Mouse (Mus musculus): ENCODE data around the gene Gnat2. TPM values are rescaled to one million over a fixed set of nuclear protein-coding genes. Genes with fewer than 3 reads are reported as not detected.

Gene Gnat2
- total RNA-seq, 1 experiment from 2014 or later, result 3.8 TPM

- no peak for ATAC-seq (replicated peaks in 1 of 2; ENCODE audit: insufficient read depth in 1 of 2, low FRiP score in 2 of 2, low TSS enrichment in 1 of 2, low read depth in 1 of 2, poor library complexity in 2 of 2, severe bottlenecking in 2 of 2)
Measured at GRCm38 (mm10) chr3:108082251-108082875, 10.2 kb upstream of the Gnat2 start.

GRCm38 (mm10) chr3:108083161-108083560, 9.4 kb upstream of the Gnat2 start:
- no peak for ATAC-seq (replicated peaks in 1 of 2; ENCODE audit: insufficient read depth in 1 of 2, low FRiP score in 2 of 2, low TSS enrichment in 1 of 2, low read depth in 1 of 2, poor library complexity in 2 of 2, severe bottlenecking in 2 of 2)

- no peak for ATAC-seq (replicated peaks in 1 of 2; ENCODE audit: insufficient read depth in 1 of 2, low FRiP score in 2 of 2, low TSS enrichment in 1 of 2, low read depth in 1 of 2, poor library complexity in 2 of 2, severe bottlenecking in 2 of 2)
Measured at GRCm38 (mm10) chr3:108083904-108084407, 8.6 kb upstream of the Gnat2 start.

GRCm38 (mm10) chr3:108084767-108085270, 7.8 kb upstream of the Gnat2 start:
- no peak for ATAC-seq (replicated peaks in 1 of 2; ENCODE audit: insufficient read depth in 1 of 2, low FRiP score in 2 of 2, low TSS enrichment in 1 of 2, low read depth in 1 of 2, poor library complexity in 2 of 2, severe bottlenecking in 2 of 2)

GRCm38 (mm10) chr3:108085281-108085720, 7.3 kb upstream of the Gnat2 start:
- peak; percentile 74 to 81 for ATAC-seq (replicated peaks in 1 of 2; ENCODE audit: insufficient read depth in 1 of 2, low FRiP score in 2 of 2, low TSS enrichment in 1 of 2, low read depth in 1 of 2, poor library complexity in 2 of 2, severe bottlenecking in 2 of 2)

- peak; percentile 7 to 27; a peak in 3 of 4 replicates for ATAC-seq (replicated peaks in 1 of 2; ENCODE audit: insufficient read depth in 1 of 2, low FRiP score in 2 of 2, low TSS enrichment in 1 of 2, low read depth in 1 of 2, poor library complexity in 2 of 2, severe bottlenecking in 2 of 2)
Measured at GRCm38 (mm10) chr3:108085721-108086469, 6.7 kb upstream of the Gnat2 start.

GRCm38 (mm10) chr3:108086470-108086979, 6.1 kb upstream of the Gnat2 start, which contains the start of gene Ampd2:
TSS of gene Ampd2 (minus strand) at chr3:108086651.
- ATAC-seq (replicated peaks in 1 of 2; ENCODE audit: insufficient read depth in 1 of 2, low FRiP score in 2 of 2, low TSS enrichment in 1 of 2, low read depth in 1 of 2, poor library complexity in 2 of 2, severe bottlenecking in 2 of 2), result peak in 1 of 2 experiments; percentile 48; a peak in 2 of 4 replicates

GRCm38 (mm10) chr3:108087329-108087728, 5.3 kb upstream of the Gnat2 start:
- no peak for ATAC-seq (replicated peaks in 1 of 2; ENCODE audit: insufficient read depth in 1 of 2, low FRiP score in 2 of 2, low TSS enrichment in 1 of 2, low read depth in 1 of 2, poor library complexity in 2 of 2, severe bottlenecking in 2 of 2)

- ATAC-seq (replicated peaks in 1 of 2; ENCODE audit: insufficient read depth in 1 of 2, low FRiP score in 2 of 2, low TSS enrichment in 1 of 2, low read depth in 1 of 2, poor library complexity in 2 of 2, severe bottlenecking in 2 of 2), result no peak
Measured at GRCm38 (mm10) chr3:108088842-108089380, 3.7 kb upstream of the Gnat2 start.

- ATAC-seq (replicated peaks in 1 of 2; ENCODE audit: insufficient read depth in 1 of 2, low FRiP score in 2 of 2, low TSS enrichment in 1 of 2, low read depth in 1 of 2, poor library complexity in 2 of 2, severe bottlenecking in 2 of 2), result no peak
Measured at GRCm38 (mm10) chr3:108089916-108090315, 2.7 kb upstream of the Gnat2 start.

GRCm38 (mm10) chr3:108090561-108090960, 2.0 kb upstream of the Gnat2 start:
- ATAC-seq (replicated peaks in 1 of 2; ENCODE audit: insufficient read depth in 1 of 2, low FRiP score in 2 of 2, low TSS enrichment in 1 of 2, low read depth in 1 of 2, poor library complexity in 2 of 2, severe bottlenecking in 2 of 2), result no peak

- no peak for ATAC-seq (replicated peaks in 1 of 2; ENCODE audit: insufficient read depth in 1 of 2, low FRiP score in 2 of 2, low TSS enrichment in 1 of 2, low read depth in 1 of 2, poor library complexity in 2 of 2, severe bottlenecking in 2 of 2)
Measured at GRCm38 (mm10) chr3:108092030-108092429, 559 bp upstream of the Gnat2 start.

GRCm38 (mm10) chr3:108093306-108093705, 717 bp downstream of the Gnat2 start:
- no peak for ATAC-seq (replicated peaks in 1 of 2; ENCODE audit: insufficient read depth in 1 of 2, low FRiP score in 2 of 2, low TSS enrichment in 1 of 2, low read depth in 1 of 2, poor library complexity in 2 of 2, severe bottlenecking in 2 of 2)

- no peak for ATAC-seq (replicated peaks in 1 of 2; ENCODE audit: insufficient read depth in 1 of 2, low FRiP score in 2 of 2, low TSS enrichment in 1 of 2, low read depth in 1 of 2, poor library complexity in 2 of 2, severe bottlenecking in 2 of 2)
Measured at GRCm38 (mm10) chr3:108094146-108094545, 1.6 kb downstream of the Gnat2 start.

GRCm38 (mm10) chr3:108094976-108095760, 2.6 kb downstream of the Gnat2 start:
- no peak for ATAC-seq (replicated peaks in 1 of 2; ENCODE audit: insufficient read depth in 1 of 2, low FRiP score in 2 of 2, low TSS enrichment in 1 of 2, low read depth in 1 of 2, poor library complexity in 2 of 2, severe bottlenecking in 2 of 2)

GRCm38 (mm10) chr3:108096226-108096625, 3.6 kb downstream of the Gnat2 start:
- ATAC-seq (replicated peaks in 1 of 2; ENCODE audit: insufficient read depth in 1 of 2, low FRiP score in 2 of 2, low TSS enrichment in 1 of 2, low read depth in 1 of 2, poor library complexity in 2 of 2, severe bottlenecking in 2 of 2), result peak; percentile 63 to 74

GRCm38 (mm10) chr3:108096726-108097125, 4.1 kb downstream of the Gnat2 start:
- peak in 1 of 2 experiments; percentile 22; a peak in 1 of 4 replicates for ATAC-seq (replicated peaks in 1 of 2; ENCODE audit: insufficient read depth in 1 of 2, low FRiP score in 2 of 2, low TSS enrichment in 1 of 2, low read depth in 1 of 2, poor library complexity in 2 of 2, severe bottlenecking in 2 of 2)

All from hematopoietic stem cell, adult 5-6 weeks (primary cell).